Mouse (Mus musculus): ENCODE data around the gene Lactb. TPM values are rescaled to one million over a fixed set of nuclear protein-coding genes. Genes with fewer than 3 reads are reported as not detected.

Gene Lactb
- polyA plus RNA-seq, 1 experiment from 2014 or later: 9.0 TPM

DNA sequence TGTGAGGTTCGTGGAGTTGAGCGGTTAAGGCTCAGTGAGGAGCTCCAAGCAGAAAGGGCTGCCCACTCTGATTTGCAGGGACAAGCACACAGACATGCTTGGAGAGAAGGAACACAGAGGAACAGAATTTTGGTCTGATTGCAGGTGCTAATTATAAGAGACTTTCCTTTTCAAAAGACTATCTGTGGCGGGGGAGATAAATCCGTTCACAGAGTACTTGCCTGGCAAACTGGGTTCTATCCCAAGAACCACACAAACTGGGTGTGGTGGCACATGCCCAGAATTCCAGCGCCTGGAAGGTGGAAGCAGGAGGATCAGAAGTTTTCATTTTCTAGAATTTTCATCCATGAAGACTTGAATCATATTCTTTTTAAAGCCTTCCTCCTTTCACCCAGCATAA is 1.8 kb upstream of the Lactb start:
- Histone ChIP-seq H3K27ac (replicated peaks) (no peak overlapping the region), H3K9me3 (no peaks in the 10 kb centered on the region), H3K4me1 (peaks cover 22% of the 10 kb centered on the region), H3K27me3 (replicated peaks; ENCODE audit: low read depth, poor library complexity, severe bottlenecking) (peaks cover 7% of the 10 kb centered on the region), H3K4me3 (no peak overlapping the region), H3K36me3 (replicated peaks) (no peaks in the 10 kb centered on the region)
- no peak for DNase-seq (ENCODE audit: low spot score)
- WGBS: 80% methylated on average over 5 of the region's 5 CpGs

DNA sequence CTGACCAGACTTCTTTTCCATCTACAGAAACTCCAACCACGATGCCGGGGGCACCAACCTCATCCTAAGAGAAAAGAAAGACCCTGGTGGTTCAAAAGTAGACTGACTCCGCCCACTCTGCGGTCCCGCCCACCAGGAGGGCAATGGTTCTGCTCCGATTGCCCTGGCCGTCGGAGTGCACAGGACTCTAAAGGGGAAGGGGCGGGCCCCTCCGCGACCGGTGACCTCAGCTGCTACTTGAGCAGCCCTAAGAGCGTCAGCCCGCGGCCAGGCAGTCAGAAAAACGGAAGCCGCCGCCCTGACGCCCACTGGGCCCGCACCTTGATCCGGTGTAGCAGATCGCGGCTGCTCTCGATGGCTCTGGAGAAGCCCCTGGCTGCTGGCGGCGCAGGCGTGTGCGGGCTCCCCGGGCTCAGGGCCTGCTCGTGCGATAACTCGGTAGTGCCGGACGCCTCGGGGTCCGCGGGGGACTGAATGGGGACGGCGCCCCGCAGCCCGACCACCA is 511 bp downstream of the Lactb start:
- DNase-seq (ENCODE audit: low spot score): peak; percentile 92
- WGBS: under 1% methylated on average over 41 of the region's 41 CpGs
- Histone ChIP-seq H3K4me1 (peaks cover 22% of the 10 kb centered on the region), H3K27me3 (replicated peaks; ENCODE audit: low read depth, poor library complexity, severe bottlenecking) (peaks cover 7% of the 10 kb centered on the region), H3K36me3 (replicated peaks) (peaks cover 14% of the 10 kb centered on the region), H3K9me3 (no peaks in the 10 kb centered on the region), H3K4me3 (peak overlapping the region; percentile 98), H3K27ac (replicated peaks) (peak overlapping the region; percentile 87)

DNA sequence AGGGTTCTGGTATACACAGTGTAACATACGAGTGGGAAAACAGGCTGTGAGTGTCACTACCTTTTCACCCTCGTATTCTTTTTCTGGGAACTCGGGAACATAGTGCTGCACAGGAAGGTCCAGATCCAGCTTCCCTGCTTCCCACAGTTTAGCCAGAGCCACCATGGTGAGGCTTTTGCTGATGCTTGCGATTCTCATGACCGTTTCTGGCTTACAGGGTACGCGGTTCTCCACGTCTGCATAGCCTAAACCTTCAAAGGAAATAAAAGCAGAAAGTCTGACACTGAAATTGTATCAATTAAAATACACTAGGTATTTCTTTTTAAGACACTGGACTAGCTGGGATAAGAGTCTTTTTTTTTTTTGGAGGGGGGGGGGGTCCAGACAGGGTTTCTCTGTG is 4.2 kb downstream of the Lactb start:
- H3K27ac ChIP-seq (replicated peaks): no peak overlapping the region
- 88% methylated on average over 8 of the region's 8 CpGs for WGBS
- no peaks in the 10 kb centered on the region for H3K27me3 ChIP-seq (replicated peaks; ENCODE audit: low read depth, poor library complexity, severe bottlenecking)
- H3K4me3 ChIP-seq: no peak overlapping the region
- H3K9me3 ChIP-seq: no peaks in the 10 kb centered on the region
- H3K4me1 ChIP-seq: peaks cover 20% of the 10 kb centered on the region
- no peak for DNase-seq (ENCODE audit: low spot score)
- H3K36me3 ChIP-seq (replicated peaks): peaks cover 28% of the 10 kb centered on the region

DNA sequence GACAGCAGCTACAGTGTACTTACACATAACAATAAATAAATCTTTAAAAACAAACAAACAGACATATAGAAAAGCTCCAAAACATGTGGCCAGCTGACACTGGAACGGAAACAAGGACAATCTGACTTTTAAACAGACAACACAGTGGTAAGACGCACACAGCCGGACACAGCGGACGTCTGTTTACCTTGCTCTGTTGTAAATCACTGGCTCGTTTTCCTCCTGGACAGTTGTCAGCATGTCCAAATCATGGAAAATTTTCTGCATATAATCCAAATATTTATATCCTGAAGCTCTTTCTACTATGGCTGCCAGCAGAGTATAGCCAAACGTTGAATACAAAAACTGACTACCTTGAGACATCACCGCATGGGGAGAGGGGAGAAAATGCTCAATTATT is 7.8 kb downstream of the Lactb start:
- H3K27ac ChIP-seq (replicated peaks): no peak overlapping the region
- WGBS: 92% methylated on average over 8 of the region's 8 CpGs
- no peak overlapping the region for H3K4me3 ChIP-seq
- H3K4me1 ChIP-seq: no peaks in the 10 kb centered on the region
- H3K27me3 ChIP-seq (replicated peaks; ENCODE audit: low read depth, poor library complexity, severe bottlenecking): no peaks in the 10 kb centered on the region
- no peaks in the 10 kb centered on the region for H3K9me3 ChIP-seq
- H3K36me3 ChIP-seq (replicated peaks): peaks cover 28% of the 10 kb centered on the region
- DNase-seq (ENCODE audit: low spot score): no peak

DNA sequence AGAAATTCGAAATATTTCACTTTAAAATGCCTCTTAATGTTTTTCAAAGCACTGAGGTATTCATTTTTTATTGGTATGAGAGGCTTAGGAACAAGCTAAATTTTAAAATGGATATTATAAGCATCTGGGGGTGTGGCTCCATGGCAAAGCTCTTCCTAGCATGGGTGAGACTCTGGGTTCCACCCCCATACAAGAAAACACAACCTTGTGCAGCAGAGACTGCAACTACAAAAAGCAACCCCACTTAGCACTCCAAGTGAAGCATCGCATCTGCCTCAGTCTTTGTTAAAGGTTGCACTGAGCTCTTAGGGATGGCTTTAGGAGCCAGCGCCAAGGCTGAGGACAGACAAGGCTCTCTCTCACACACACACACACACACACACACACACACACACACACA is 13.8 kb downstream of the Lactb start:
- Histone ChIP-seq H3K27ac (replicated peaks) (no peak overlapping the region), H3K4me3 (no peak overlapping the region), H3K9me3 (no peaks in the 10 kb centered on the region), H3K36me3 (replicated peaks) (no peaks in the 10 kb centered on the region), H3K4me1 (no peaks in the 10 kb centered on the region), H3K27me3 (replicated peaks; ENCODE audit: low read depth, poor library complexity, severe bottlenecking) (no peaks in the 10 kb centered on the region)
- DNase-seq (ENCODE audit: low spot score): no peak
- 80% methylated on average over 3 of the region's 3 CpGs for WGBS

DNA sequence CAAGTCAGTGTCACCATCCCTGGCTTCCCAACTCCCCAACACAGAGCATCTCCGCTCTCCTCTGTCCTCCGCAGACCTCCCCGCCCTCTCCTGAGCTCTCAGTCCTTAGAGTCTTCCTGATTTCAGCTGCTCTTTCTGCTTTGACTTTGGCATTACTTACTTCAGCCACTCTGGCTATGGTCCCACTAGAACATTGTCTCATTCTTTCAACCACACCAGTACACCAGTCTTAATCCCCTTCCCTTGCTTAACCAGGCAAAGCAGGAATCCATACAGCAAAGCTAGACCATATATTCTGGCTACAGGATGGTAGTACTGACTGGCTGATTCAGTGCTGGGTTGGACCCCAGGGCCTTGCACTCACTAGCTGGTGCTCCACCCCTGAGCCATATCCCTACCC is 17.8 kb downstream of the Lactb start:
- no peaks in the 10 kb centered on the region for H3K36me3 ChIP-seq (replicated peaks)
- no peaks in the 10 kb centered on the region for H3K4me1 ChIP-seq
- no peak overlapping the region for H3K27ac ChIP-seq (replicated peaks)
- 91% methylated on average over 3 of the region's 3 CpGs for WGBS
- no peaks in the 10 kb centered on the region for H3K27me3 ChIP-seq (replicated peaks; ENCODE audit: low read depth, poor library complexity, severe bottlenecking)
- no peak overlapping the region for H3K4me3 ChIP-seq
- DNase-seq (ENCODE audit: low spot score): no peak
- no peaks in the 10 kb centered on the region for H3K9me3 ChIP-seq

DNA sequence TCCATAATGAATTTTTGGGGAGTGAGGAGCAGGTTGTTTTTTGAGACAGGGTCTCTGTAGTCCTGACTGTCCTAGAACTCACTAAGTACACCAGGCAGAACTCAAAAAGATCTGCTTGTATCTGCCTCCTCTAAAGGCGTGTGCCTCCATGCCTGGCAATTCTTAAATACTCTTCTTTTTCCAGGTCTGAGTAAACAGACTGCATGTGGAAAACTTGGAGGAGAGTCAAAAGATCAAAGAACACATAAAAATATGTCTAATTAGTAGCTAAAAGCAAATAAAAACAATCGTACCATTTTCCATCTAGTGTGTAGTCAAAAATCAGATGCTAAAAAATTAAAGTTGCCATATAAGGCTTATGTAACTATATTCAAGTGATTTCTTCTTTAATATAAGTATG is 22.4 kb downstream of the Lactb start:
- Histone ChIP-seq H3K9me3 (no peaks in the 10 kb centered on the region), H3K27ac (replicated peaks) (no peak overlapping the region), H3K36me3 (replicated peaks) (peaks cover 18% of the 10 kb centered on the region), H3K4me3 (no peak overlapping the region), H3K27me3 (replicated peaks; ENCODE audit: low read depth, poor library complexity, severe bottlenecking) (no peaks in the 10 kb centered on the region), H3K4me1 (no peaks in the 10 kb centered on the region)
- whole genome bisulfite sequencing: 86% methylated on average over 2 of the region's 2 CpGs
- DNase-seq (ENCODE audit: low spot score): no peak

DNA sequence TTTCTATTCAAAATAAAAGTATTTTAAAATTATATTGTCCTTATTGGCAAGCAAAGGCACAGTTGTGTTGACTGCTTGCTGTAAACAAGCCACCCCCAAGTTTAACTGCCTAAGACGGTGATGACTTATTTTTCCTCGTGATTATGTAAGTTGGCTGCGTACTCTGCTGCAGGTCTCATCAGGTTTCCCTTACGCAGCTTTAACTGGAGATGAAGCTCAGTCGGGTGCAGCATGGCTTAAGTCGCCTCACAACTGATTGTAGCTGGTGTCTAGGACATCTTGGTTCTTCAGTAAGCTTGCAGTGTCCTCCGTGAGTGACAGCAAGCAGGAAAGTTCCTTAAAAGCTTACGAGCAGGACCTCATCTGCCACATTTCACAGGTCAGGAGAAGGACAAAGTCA is 23.0 kb downstream of the Lactb start:
- 80% methylated on average over 8 of the region's 8 CpGs for WGBS

DNA sequence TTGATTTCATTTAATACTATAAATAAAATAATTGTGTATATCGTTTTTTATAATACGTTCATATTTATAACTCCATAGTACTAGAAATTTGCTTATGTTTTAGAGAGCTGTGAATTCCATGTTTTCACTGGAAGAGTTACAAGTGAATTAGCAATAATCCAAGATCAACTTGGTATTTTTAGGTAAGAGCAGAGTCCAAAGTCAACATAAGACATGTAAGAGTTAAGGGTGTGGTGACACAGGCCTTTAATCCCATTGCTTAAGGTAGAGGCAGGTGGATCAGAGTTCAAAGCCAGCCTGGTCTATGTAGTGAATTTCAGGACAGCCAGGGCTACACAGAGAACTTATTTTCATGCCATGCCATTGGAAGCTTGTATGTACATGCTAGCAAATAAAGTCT is 26.7 kb downstream of the Lactb start:
- Histone ChIP-seq H3K9me3 (no peaks in the 10 kb centered on the region), H3K4me3 (no peak overlapping the region), H3K27ac (replicated peaks) (no peak overlapping the region), H3K4me1 (peaks cover 18% of the 10 kb centered on the region), H3K36me3 (replicated peaks) (peaks cover 24% of the 10 kb centered on the region), H3K27me3 (replicated peaks; ENCODE audit: low read depth, poor library complexity, severe bottlenecking) (no peaks in the 10 kb centered on the region)
- WGBS: 97% methylated on average over 2 of the region's 2 CpGs
- DNase-seq (ENCODE audit: low spot score): no peak

More for the DNA sequence above, 23.0 kb downstream of the Lactb start:
- H3K4me1 ChIP-seq: no peaks in the 10 kb centered on the region
- no peaks in the 10 kb centered on the region for H3K27me3 ChIP-seq (replicated peaks; ENCODE audit: low read depth, poor library complexity, severe bottlenecking)
- no peak overlapping the region for H3K27ac ChIP-seq (replicated peaks)
- no peaks in the 10 kb centered on the region for H3K9me3 ChIP-seq
- H3K36me3 ChIP-seq (replicated peaks): peaks cover 24% of the 10 kb centered on the region
- DNase-seq (ENCODE audit: low spot score): no peak
- no peak overlapping the region for H3K4me3 ChIP-seq

DNA sequence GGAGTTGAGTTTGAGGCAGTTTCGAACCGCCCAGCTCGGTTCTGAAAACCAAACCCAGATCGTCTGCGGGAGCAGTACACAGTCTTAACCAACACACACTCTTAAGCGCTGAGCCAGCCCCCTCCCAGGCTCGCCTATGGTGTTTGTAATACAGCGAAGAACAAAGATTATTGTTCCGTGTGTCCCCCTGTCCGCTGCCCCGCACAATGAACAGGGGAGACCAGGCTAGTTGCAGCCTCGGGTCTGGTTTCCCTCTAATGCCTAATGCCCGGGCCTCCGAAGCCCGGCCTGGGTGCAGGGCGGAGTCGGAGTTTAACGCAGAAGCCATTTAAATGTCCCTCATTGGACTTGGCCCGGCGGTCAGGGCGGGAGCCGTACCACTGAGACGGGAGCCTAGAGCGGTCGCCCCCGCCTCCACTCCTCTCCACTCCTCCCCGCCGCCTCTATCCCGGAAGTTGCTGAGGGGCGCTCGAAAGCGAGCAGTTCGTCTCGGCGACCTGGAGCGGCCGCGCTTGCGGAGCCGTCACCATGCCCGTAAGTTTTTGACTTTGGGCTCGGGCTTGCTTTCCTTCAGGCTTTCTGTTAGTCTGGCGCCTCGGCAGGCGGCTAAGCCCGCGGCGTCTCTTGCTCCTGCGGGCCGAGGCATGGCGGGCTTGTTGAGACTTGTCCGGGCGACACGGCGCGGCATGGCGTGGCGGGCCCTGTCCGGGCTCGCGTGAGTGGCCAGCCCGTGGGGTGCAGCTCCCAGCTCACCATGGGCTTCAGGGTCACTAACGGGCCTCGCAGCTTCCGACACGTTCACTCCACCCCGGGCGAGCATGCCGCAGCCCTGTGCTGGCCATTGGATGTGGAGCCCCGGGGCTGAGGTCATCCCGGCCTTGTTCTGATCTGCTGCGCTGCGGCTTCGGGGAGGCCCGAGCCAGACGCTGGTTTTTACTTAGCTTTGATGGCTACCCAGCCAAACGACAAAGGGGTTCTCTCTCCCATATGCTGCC is 29.3 kb downstream of the Lactb start, which contains the start of gene Rps27l:
Gene Rps27l (plus strand): TSS at position 440 of the 995 bp plus-strand sequence.
- Histone ChIP-seq H3K27ac (replicated peaks) (peak within 1 kb of the TSS; percentile 96), H3K36me3 (replicated peaks) (peaks cover 24% of the 10 kb centered on the region), H3K9me3 (no peaks in the 10 kb centered on the region), H3K4me3 (peak within 1 kb of the TSS; percentile 79), H3K4me1 (peaks cover 18% of the 10 kb centered on the region), H3K27me3 (replicated peaks; ENCODE audit: low read depth, poor library complexity, severe bottlenecking) (no peaks in the 10 kb centered on the region)
- under 1% methylated on average over 77 of the region's 77 CpGs for WGBS
- DNase-seq (ENCODE audit: low spot score): peak; percentile 97

DNA sequence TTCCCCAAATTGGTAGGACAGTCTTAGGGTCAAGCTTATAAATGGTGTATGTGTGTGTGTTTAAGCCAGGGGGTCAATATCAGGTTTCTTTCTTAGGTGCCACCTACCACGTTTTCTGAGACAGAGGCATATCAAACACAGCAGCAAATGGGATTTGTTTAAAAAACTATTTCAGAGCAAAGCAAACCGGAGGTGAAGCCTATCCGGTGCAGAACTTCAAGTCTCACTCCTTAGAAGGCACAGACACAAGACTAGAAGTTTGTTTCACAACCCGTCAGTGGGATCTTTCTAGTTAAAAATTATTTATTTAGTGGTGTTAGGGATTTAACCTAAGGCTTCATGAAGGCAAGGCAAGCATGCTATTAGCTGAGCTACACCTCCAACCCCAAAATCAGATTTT is 30.1 kb downstream of the Lactb start:
- Histone ChIP-seq H3K4me1 (peaks cover 18% of the 10 kb centered on the region), H3K4me3 (peak overlapping the region; percentile 79), H3K9me3 (no peaks in the 10 kb centered on the region), H3K27ac (replicated peaks) (peak overlapping the region; percentile 96), H3K36me3 (replicated peaks) (peaks cover 24% of the 10 kb centered on the region), H3K27me3 (replicated peaks; ENCODE audit: low read depth, poor library complexity, severe bottlenecking) (no peaks in the 10 kb centered on the region)
- 19% methylated on average over 4 of the region's 4 CpGs for WGBS
- DNase-seq (ENCODE audit: low spot score): no peak

DNA sequence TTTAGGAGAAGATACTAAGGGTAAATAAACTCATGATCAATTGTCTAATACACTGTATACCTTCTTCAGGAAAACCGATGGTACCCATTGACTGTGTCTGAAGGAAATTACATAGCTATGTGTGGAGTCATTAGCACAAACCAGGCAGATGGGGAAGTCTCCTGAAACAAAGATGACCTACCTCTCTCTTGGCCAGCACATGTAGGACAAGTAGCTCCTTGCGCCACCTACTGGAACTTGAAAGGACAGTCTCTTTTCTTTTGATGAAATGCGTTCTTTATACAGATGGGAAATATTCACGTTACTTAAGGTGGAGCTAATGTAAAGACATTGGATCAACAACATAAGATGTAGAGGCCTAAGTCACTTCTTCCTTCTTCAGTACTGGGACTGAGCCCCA is 36.4 kb downstream of the Lactb start:
- H3K9me3 ChIP-seq: no peaks in the 10 kb centered on the region
- H3K4me1 ChIP-seq: peaks cover 5% of the 10 kb centered on the region; the same call in 1 of the 2 replicates
- WGBS: 11% methylated on average over 4 of the region's 4 CpGs
- no peaks in the 10 kb centered on the region for H3K27me3 ChIP-seq (replicated peaks; ENCODE audit: low read depth, poor library complexity, severe bottlenecking)
- no peak overlapping the region for H3K27ac ChIP-seq (replicated peaks)
- peak; percentile 37 for DNase-seq (ENCODE audit: low spot score)
- no peak overlapping the region for H3K4me3 ChIP-seq
- no peaks in the 10 kb centered on the region for H3K36me3 ChIP-seq (replicated peaks)

DNA sequence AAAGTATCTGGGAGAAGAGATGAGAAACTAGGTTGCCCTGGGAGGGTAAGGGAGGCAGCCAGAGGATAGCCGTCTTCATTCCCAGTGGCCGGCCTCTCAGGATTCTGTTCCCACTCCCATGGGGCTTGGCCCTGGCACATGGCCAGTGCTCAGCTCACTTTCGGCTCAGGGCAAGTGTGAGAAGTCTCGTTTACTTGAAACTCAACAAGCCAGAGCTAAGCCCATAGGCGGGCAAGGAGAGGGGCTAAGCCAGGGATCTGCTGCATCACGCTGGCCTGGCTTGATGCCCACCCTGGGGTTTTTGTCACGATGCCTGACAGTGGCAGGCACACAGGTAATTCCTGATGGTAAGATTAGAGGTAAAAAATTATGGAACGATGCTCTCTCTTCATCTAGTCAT is 37.8 kb downstream of the Lactb start:
- DNase-seq (ENCODE audit: low spot score): no peak
- H3K4me3 ChIP-seq: no peak overlapping the region
- no peaks in the 10 kb centered on the region for H3K27me3 ChIP-seq (replicated peaks; ENCODE audit: low read depth, poor library complexity, severe bottlenecking)
- no peak overlapping the region for H3K27ac ChIP-seq (replicated peaks)
- WGBS: 86% methylated on average over 8 of the region's 8 CpGs
- no peaks in the 10 kb centered on the region for H3K9me3 ChIP-seq
- peaks cover 9% of the 10 kb centered on the region; the same call in 1 of the 2 replicates for H3K4me1 ChIP-seq
- H3K36me3 ChIP-seq (replicated peaks): no peaks in the 10 kb centered on the region

Data from embryonic facial prominence, embryonic 10.5 days (tissue).